Mouse (Mus musculus) mature B cell (primary cell): ENCODE data around the gene Ahnak.
"Not testable (repeated sequence)": the region's sequence is repeated elsewhere in the genome, so short reads cannot be mapped to it uniquely, and the experiment has no call there.

Source experiments
- in situ Hi-C: fragments of 300-500 bp; cut with MboI; formaldehyde crosslinking; loops from 2 replicates; pipeline ENCODE4 v1.14.3; 2019

The Ahnak gene

DNA sequence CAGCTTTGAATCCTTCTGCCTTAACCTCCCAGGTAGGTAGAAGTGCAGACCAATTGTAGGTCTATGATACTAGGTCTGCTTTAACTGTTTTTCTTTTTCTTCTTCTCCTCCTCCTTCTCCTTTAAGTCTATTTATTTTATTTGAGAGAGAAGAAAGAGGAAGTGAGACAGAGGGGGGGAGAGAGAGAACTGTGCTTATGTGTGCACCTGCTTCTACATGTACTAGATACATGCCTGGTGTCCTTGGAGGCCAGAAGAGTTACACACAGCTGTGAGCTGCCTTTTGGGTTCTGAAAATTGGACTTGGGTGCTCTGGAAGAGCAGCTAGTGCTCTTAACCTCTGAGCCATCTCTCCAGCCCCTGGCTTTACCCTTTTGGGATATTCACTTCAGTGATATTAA, 52.0 kb downstream of the Ahnak start:
- in situ Hi-C loops: no loop called here

DNA sequence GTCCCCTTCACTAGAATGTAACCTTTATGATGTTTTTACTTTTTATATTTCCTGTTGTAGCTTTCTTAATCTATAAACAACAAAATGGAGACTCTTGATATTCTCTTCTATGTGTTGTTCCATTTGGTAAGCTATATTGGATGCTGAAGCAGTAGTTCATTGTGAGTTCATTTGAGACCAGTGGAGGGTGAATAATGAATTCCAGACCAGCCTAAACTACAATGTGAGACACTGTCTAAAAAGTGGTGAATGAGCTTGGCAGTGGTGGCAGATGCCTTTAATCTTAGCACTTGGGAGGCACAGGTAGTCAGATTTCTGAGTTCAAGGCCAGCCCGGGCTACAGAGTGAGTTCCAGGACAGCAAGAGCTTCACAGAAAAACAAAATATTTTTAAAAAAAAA, 54.0 kb downstream of the Ahnak start:
- in situ Hi-C loops: no loop called here

DNA sequence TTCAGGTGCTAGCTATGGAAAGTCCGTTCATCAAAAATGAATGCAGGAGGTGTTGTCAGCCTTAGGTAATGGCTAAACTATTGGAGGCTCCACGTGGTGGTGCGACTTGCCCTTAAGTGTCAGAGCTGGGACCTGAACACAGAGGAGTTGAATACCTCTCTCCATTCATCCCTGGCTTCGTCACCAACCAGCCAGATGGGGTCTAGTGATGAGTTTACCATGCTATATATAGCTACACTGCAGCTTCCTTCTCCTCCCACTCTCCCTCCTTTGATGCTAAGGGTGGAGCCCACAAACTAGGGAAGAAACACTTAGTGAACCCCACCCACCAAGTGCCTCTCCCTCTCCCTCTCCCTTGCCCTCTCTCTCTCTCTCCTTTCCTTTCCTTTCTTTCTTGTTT, 55.2 kb downstream of the Ahnak start:
- in situ Hi-C loops: no loop called here

DNA sequence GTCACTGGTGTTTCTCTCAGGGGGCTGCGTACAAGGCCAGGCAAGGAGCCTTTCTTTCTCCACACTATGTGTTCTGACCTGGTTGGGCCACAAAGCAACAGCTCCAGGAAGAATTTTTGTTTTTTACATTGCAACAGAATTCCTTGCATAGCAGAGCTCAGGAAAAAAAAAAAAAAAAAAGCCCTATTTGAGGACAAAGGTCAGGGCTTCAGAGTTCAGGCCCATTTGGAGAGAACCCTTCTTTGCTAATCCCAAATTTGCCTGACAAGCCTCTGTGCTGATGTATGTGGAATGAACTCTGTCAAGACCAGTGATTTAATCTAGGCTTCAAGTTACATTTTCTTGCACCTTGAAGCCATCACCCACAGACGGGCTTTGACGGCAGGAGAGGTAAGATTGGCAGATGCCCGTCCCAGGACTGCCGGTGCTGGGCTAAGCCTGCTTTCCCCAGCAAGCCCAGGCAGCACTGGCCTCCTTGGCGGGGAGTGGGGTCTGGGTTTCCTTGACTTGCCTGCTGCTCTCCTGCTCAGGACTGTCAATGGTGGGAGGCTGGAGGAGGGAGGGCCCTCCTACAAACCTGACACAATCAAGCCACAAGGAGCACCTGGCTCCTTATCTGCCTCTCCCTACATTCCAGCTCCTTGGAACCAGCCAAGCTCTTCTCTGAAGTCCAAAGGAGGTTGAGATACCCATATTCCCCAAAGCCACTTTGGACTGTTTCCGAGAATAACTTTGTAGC, 58.3 kb downstream of the Ahnak start:
- in situ Hi-C loops: no loop called here

DNA sequence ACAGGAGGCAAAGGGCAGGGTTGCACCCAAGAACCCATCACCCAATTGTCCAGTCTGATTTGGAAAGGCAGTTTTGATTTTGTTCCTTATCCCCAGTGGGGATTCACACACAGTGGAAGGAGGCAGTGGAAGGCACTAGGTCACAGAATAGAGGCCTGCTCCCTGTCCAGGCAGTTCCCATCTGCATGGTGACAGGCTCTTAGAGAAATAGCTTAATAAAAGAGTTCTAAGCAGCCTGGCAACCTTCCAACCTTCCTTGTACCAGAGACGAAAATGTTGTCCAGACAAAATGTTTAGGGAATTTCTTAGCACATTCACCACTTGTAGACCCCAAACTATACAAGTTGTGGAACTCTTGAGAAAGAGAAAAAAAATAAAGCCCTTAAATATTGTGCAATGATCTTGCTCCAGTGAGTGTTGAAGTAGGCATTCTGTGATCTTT, 58.9 kb downstream of the Ahnak start:
- in situ Hi-C loops: no loop called here

DNA sequence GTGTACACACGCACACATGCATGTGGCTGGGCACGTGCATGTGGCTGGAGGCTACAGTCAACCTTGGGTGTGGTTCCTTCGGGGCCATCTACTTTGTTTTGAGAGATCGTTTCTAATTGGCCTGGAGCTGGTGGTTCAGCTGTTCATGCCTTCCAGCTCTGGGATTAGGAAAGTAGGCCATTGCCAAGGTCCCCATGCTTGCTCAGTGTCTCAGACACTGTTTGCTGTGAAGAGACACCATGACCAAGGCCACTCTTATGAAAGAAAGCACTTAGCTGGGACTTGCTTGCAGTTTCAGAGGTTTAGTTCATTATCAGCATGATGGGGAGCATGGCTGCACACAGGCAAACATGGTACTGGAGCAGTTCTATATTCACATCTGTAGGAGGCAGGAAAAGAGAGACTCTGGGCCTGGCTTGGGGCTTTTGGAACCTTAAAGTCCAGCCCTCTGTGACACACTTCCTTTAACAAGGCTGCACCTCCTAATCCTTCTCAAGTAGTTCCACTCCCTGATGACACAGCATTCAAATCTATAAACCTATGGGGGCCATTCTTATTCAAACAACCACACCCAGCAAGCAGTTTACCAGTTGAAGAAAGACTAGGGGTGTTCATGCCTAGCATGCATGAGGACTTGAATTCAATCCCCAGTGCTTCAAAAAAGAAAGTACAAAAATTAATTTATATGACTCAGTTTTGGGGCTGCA, 60.0 kb downstream of the Ahnak start:
- in situ Hi-C loops: no loop called here

DNA sequence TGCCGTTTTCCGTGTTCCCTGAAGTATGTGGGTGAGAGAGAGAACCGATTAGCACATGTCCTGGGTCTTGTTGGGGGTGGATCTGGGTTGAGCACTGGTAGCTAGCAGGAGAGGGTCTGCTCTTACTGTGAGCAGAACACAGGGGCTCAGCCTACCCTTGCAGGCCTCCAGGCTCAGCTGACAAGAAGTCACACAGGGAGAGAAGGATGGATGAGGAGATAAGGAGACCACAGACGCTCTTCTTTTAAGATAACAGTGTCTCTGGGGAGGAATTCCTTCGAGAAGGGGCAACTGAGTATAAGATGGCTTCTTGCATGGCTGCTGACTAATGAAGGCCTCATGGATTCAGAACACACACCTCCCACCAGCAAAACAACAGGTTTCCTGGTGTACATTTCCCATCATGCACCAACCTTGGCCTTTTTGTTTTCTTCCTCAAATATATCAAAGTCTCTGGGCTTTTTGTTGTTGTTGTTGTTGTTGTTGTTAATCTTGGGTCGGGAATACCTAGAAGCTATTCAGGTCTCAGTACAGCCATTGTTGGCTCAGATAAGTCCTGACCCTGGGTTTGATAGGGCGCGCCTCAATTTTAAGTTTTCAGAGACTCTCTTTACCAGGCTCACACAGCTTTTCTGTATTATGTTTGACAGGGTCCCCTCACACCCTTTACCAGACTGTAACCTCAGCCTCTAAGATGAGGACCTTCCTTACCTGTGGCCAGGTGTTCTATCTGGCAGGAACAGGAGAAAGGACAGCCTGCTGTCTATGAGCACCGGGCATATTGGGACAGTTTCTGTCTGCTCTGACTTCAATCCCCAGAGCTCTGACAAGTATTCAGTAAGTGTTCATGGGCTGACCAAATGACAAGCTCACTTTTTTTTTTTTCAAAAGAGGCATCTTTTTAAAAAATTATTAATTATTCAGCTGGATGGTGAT, 61.5 kb downstream of the Ahnak start:
- in situ Hi-C loops: no loop called here

DNA sequence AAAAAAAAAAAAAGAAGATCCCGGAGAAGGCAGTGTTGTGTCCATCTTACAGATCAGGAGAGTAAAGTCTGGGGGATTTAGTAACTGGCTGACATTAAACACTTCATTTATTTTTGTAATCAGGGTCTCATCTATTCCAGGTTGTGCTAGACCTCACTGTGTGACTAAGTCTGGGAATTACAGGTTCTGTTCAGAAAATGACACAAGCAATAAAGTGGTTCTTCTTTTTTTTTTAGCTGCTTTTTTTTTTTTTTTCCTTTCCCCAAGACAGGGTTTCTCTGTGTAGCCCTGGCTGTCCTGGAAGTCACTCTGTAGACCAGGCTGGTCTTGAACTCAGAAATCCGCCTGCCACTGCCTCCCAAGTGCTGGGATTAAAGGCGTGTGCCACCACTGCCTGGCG, 62.9 kb downstream of the Ahnak start:
- in situ Hi-C loops: not testable (repeated sequence)

DNA sequence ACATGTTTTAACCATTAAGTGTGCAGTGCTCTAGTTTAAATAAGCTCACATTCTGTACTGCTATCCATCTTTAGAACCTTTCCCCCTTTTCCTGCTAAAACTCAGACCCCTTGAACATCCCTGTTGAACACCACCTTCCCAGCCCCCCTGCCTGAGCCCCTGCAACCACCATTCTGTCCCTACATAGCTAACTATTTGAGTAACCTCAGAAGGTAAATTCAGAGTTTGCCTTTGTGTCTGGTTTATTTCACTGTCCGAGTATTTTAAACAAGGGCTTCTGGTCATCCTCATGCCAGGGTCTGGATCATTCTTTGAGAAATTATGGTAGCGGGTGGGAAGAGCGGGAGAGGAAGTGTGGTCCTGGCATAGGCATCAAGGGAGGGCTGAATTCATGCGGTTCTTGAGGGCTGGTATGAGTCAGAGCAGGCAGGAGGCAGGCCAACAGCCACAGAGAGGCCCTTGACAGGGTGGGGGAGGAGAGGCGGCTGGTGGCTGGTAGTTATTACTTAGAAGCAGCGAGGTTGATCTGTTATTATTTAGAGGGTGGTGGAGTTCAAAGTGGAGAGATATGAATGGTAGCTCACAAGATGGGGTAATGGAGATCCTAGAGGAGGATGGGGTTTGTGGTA, 63.8 kb downstream of the Ahnak start:
- in situ Hi-C loops: no loop called here

DNA sequence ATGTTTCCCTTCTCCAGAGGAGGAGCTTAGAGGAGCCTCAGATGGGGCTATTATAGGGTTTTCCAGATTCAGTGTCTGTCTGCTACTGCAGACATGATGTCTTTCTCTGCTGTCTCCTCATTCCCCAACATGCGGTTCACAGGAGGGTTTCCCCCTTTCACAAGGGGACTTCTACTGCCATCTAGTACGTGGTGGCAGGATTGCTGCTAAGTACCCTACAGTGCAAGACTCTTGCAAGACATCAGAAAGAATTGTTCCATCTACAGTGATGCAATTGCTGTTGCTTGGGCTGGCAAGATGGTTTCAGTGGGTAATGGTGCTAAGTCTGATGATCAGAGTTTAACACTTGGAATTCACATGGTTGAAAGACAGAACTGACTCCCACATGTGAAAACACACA, 66.1 kb downstream of the Ahnak start:
- in situ Hi-C loops: no loop called here

DNA sequence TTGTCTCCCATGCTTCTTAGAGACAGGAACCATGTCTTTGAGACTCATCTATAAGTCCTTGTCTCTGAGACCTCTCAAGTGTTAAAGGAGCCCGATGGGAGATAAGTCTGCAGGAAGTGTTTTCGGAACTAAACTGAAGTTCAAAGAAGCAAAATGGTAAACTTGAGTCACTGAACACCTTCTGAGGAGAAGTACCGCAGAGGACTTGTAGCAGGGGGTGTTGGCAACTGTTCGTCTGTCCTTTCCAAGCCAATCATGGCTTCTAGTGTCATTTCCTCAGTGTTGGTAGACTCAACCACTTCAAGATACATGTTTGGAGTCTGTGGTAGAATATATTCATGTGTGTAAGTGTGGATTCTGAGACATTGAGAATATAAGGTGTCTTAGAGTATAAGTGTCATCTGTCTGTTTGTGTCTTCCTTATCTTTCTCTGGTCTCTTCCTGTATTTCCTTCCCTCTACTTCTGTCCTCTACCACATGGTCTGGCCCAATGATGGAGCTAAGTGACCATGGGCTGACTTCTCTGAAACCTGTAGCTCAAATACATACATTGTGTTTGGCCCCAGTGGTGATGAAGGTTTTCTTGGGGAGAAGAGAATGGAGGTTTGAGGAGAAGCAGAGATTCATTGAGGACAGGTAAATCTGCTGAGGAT, 66.7 kb downstream of the Ahnak start:
- in situ Hi-C loops: no loop called here

DNA sequence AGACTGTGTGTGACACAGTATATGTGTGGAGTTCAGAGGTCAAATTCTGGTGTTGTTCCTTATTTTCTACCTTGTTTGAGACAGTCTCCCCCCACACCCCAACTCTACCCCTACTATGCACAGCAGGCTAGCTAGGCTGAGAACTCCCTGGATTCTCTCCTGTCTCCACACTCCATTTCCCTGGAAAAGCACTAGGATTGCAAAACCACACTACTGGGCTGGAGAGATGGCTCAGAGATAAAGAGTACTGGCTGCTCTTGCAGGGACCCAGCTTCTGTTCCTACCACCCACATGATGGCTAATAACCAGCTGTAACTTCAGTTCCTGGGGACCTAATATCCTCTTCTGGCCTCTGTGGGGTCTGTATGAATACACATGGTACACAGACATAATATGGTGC, 68.6 kb downstream of the Ahnak start:
- in situ Hi-C loops: no loop called here

DNA sequence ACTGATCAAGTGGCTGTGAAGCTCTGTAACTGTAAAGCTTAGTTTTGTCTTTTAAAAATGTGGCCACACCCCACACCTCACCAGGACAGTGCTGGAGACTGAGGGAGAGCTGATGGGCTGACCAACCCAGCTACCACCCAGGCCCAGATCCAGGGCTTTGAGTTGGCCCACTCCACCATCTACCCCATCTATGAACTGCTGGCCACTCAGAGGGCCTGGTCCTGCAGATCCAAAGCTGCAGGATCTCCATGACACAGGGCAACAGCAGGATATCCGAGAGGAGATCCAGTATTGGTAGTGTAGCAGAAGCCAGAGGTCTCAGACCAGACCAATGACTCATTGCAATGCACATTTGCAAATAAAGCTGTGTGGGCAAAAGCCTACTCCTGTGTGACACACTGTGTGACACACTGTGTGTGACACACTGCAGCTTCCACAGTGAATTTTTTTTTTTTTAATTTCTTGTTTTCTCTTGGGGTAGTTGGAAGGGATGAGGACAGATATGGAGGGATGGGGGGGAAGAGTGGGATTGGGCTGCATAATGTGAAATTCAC, 69.3 kb downstream of the Ahnak start:
- in situ Hi-C loops: no loop called here

DNA sequence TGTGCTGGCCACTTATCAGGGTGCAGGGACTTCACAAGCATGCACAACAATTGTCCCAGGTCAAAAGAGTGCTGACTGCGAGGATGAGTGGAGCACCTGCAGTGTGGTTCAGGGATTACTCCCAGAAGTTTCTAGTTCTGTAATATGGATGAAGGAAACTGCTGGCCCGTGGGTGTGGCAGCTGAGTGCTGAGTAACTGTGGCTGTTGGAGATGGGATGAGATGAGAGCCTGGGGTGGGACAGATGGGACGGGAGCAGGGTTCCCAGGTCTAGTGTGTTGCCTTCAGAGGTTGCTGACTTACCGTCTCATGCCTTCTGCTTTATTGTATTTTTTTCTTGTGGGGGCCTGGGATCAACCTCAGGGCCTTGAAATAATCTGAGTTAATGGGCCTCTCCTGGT, 69.9 kb downstream of the Ahnak start:
- in situ Hi-C loops: no loop called here

DNA sequence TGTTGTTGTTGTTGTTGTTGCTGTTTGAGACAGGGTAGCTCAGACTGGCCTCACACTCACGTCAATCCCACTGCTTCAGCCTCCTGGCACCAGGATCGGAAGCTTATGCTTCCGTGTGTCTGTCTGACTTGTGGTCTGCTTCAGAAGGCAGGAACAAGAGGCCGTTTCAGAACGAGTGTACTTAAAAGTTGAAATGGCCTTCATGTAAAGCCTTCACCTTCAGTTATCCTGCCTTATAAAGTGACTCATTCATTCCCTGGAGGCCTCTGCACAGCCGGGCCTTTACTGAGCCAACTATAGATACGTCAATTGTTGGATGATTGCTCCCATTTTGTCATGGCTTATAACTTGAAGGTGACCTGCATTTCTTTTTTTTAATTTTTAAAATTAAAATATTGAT, 70.3 kb downstream of the Ahnak start:
- in situ Hi-C loops: no loop called here

DNA sequence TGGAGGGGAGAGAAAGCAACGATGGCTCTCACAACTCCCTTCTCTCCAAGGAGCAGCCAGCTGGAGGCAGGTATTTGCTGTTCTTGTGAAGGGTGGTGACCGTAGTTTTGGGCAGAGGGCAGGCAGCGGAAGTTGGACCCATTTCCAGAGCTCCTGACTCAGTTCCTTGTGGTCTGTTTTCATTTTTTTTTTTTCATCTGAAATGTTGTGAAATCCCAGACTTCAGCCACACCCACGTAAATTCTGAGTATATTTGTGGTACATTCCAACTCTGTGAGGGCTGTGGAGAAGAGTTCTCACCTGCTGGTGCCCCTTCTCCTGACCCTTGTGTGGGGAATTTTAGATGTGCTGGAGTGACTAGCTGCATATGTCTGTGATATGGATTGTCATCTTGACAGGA, 71.0 kb downstream of the Ahnak start:
- in situ Hi-C loops: no loop called here

DNA sequence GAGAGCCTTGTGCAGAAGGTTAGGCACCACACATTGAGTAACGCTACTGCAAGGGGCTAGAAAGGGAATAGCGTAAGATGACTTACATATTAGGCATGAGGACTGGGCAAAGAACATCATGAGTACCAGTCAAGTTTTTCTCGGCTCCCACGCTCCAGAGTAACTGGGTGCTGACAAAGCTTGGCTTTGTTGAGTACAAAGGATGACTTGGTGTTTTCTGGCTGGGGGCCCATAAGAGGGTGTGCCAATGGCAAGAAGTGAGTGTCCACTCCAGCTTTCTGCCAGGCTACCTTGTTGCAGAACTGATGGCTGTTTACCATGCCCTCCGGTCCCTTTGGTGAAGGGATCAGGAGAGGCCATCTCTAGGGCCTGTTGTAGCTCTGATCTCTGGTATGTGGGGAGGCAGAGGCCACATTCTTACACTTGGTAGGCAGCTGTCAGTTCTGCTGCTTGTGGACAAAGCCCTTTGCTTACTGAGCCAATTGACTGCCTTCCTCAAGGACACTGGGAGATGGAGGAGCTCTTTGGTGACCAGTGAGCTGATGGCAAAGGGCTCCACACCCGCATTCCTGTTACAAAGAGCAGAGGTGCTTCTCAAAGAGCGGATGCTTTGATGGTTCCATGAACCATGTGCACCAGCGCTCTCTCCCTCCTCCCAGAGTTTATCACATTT, 72.3 kb downstream of the Ahnak start:
- in situ Hi-C loops: no loop called here

DNA sequence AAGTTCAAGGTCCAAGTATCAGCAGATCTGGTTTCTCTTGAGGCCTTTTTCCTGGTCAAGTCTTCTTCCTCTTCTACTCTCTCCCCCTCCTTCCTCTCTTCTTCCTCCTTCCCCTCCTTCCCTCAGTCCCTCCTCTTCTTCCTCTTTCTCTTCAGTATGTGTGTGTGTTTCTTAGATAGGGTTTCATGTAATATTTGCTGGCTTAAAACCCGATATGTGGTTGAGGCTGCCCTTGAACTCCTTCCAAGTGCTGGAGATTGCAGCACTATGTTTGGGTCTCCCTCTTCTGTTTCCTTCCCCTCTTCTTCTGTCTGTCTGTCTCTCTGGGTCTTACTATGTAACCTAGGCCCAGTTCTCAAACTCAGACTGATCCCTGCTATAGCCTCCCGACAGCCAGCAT, 73.7 kb downstream of the Ahnak start:
- in situ Hi-C loops: no loop called here

DNA sequence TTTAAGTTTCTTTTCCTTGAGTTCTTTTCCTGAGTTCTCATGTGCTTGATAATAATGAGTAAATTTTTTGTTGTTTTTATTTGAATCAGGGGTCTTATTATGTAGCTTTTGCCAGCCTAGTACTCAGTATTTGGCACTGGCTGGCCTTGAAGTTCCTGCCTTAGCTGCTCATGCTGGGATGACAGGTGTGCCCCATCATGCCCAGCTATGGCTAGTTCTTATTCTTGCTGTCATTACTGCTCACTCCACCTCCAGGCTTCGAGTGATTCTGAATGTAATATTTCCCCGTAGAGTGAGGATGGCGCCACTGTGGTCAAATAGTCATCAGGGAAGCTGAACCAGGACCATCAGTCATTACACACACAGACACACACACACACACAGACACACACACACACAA, 74.7 kb downstream of the Ahnak start:
- in situ Hi-C loops: no loop called here
